Mouse (Mus musculus): ENCODE results near the gene Fam192a.

GRCm38 (mm10) chr8:94530643-94531042 lies 71.2 kb downstream of the Fam192a start:
- TF ChIP-seq NELFE (IDR thresholded peaks at IDR 0.05; ENCODE audit: low read depth, low read length): no peak
- no peak for TF ChIP-seq CTCF (conservative IDR thresholded peaks at IDR 0.05 in 1 of 2, IDR thresholded peaks at IDR 0.05 in 1 of 2; ENCODE audit: low read depth in 2 of 2, low read length in 2 of 2)
- TF ChIP-seq BHLHE40 (IDR thresholded peaks at IDR 0.05; ENCODE audit: low read depth, low read length): no peak
- no peak for TF ChIP-seq POLR2AphosphoS2 (IDR thresholded peaks at IDR 0.05; ENCODE audit: low read depth, low read length)

Measured in CH12.LX (cell line).